Mouse (Mus musculus) liver, postnatal 0 days (tissue): Measurements from ENCODE around the gene Tle4.

Experiments used
- CTCF ChIP-seq: sonication (generic); IDR thresholded peaks from 2 replicates; pipeline ENCODE4 v1.5.1; 2016; ENCODE audit warnings: antibody characterized with exemption, low read depth
- EP300 ChIP-seq: IDR thresholded peaks from 2 replicates; pipeline ENCODE4 v1.6.1; 2016; ENCODE audit warnings: antibody characterized with exemption, low read depth, mild to moderate bottlenecking

- no peak for TF ChIP-seq EP300
- no peak for TF ChIP-seq CTCF
These were observed 94.0 kb downstream of the Tle4 start for GRCm38 (mm10) chr19:14503862-14504261.
